Mouse (Mus musculus): ENCODE measurements at regions not wholly inside any gene's neighbourhood (a gene's known extent, or its start where the extent isn't known, plus 50 kb on each side); places are given as distances from the start of the nearest gene placed in this dataset.
"Not testable (repeated sequence)": the region's sequence is repeated elsewhere in the genome, so short reads cannot be mapped to it uniquely, and the experiment has no call there.

GRCm38 (mm10) chr12:45287759-45288158 is 213.2 kb upstream of the Stxbp6 start:
- Histone ChIP-seq H3K27ac (ENCODE audit: low read depth, low read length) (no peak overlapping the region), H3K4me2 (ENCODE audit: low read length) (no peak overlapping the region), H3K36me3 (ENCODE audit: control insufficient read depth, insufficient read depth, low read length) (no peaks in the 10 kb centered on the region), H3K4me3 (ENCODE audit: low read length) (no peak overlapping the region), H3K27me3 (replicated peaks; ENCODE audit: control insufficient read depth, insufficient read depth, low read length) (no peaks in the 10 kb centered on the region), H3K9ac (ENCODE audit: low read depth, low read length) (no peak overlapping the region), H3K4me1 (ENCODE audit: control insufficient read depth, insufficient read depth, low read depth, low read length) (no peaks in the 10 kb centered on the region), H3K9me3 (ENCODE audit: control insufficient read depth, low read length) (no peaks in the 10 kb centered on the region)
- ATAC-seq, result no peak
- WGBS, result 81% methylated on average over 2 of the region's 2 CpGs

- Histone ChIP-seq H3K4me2 (ENCODE audit: low read length) (no peak overlapping the region), H3K27ac (ENCODE audit: low read depth, low read length) (no peak overlapping the region), H3K4me1 (ENCODE audit: control insufficient read depth, insufficient read depth, low read depth, low read length) (no peaks in the 10 kb centered on the region), H3K9me3 (ENCODE audit: control insufficient read depth, low read length) (no peaks in the 10 kb centered on the region), H3K36me3 (ENCODE audit: control insufficient read depth, insufficient read depth, low read length) (no peaks in the 10 kb centered on the region), H3K27me3 (replicated peaks; ENCODE audit: control insufficient read depth, insufficient read depth, low read length) (no peaks in the 10 kb centered on the region), H3K9ac (ENCODE audit: low read depth, low read length) (no peak overlapping the region), H3K4me3 (ENCODE audit: low read length) (no peak overlapping the region)
- ATAC-seq, result no peak
- WGBS, result 93% methylated on average over 5 of the region's 5 CpGs
Measured at GRCm38 (mm10) chr12:45256309-45256708, 181.8 kb upstream of the Stxbp6 start.

GRCm38 (mm10) chr12:45211131-45211530 is 136.6 kb upstream of the Stxbp6 start:
- WGBS, result 96% methylated on average over 1 of the region's 1 CpGs
- Histone ChIP-seq H3K4me3 (ENCODE audit: low read length) (no peak overlapping the region), H3K36me3 (ENCODE audit: control insufficient read depth, insufficient read depth, low read length) (no peaks in the 10 kb centered on the region), H3K27me3 (replicated peaks; ENCODE audit: control insufficient read depth, insufficient read depth, low read length) (no peaks in the 10 kb centered on the region), H3K9ac (ENCODE audit: low read depth, low read length) (no peak overlapping the region), H3K4me2 (ENCODE audit: low read length) (no peak overlapping the region), H3K27ac (ENCODE audit: low read depth, low read length) (no peak overlapping the region), H3K4me1 (ENCODE audit: control insufficient read depth, insufficient read depth, low read depth, low read length) (no peaks in the 10 kb centered on the region), H3K9me3 (ENCODE audit: control insufficient read depth, low read length) (no peaks in the 10 kb centered on the region)
- ATAC-seq, result no peak

- no peak overlapping the region for H3K4me3 ChIP-seq (ENCODE audit: low read length)
- 68% methylated on average over 16 of the region's 19 CpGs for WGBS
- H3K9ac ChIP-seq (ENCODE audit: low read depth, low read length), result no peak overlapping the region
- H3K9me3 ChIP-seq (ENCODE audit: control insufficient read depth, low read length), result no peaks in the 10 kb centered on the region
- no peaks in the 10 kb centered on the region for H3K36me3 ChIP-seq (ENCODE audit: control insufficient read depth, insufficient read depth, low read length)
- ATAC-seq, result no peak
- H3K27me3 ChIP-seq (replicated peaks; ENCODE audit: control insufficient read depth, insufficient read depth, low read length), result no peaks in the 10 kb centered on the region
- H3K4me1 ChIP-seq (ENCODE audit: control insufficient read depth, insufficient read depth, low read depth, low read length), result no peaks in the 10 kb centered on the region
- no peak overlapping the region for H3K4me2 ChIP-seq (ENCODE audit: low read length)
- no peak overlapping the region for H3K27ac ChIP-seq (ENCODE audit: low read depth, low read length)
Measured at GRCm38 (mm10) chr12:45195304-45195920, 120.9 kb upstream of the Stxbp6 start.

- ATAC-seq, result no peak; the same call in 1 of the 2 replicates
- Histone ChIP-seq H3K27me3 (replicated peaks; ENCODE audit: control insufficient read depth, insufficient read depth, low read length) (no peaks in the 10 kb centered on the region), H3K4me3 (ENCODE audit: low read length) (no peak overlapping the region), H3K36me3 (ENCODE audit: control insufficient read depth, insufficient read depth, low read length) (no peaks in the 10 kb centered on the region), H3K9ac (ENCODE audit: low read depth, low read length) (no peak overlapping the region), H3K27ac (ENCODE audit: low read depth, low read length) (no peak overlapping the region), H3K9me3 (ENCODE audit: control insufficient read depth, low read length) (no peaks in the 10 kb centered on the region), H3K4me1 (ENCODE audit: control insufficient read depth, insufficient read depth, low read depth, low read length) (no peaks in the 10 kb centered on the region), H3K4me2 (ENCODE audit: low read length) (no peak overlapping the region)
- WGBS, result 11% methylated on average over 6 of the region's 6 CpGs
Measured at GRCm38 (mm10) chr12:45187149-45187548, 112.6 kb upstream of the Stxbp6 start.

GRCm38 (mm10) chr12:45184510-45184909 is 110.0 kb upstream of the Stxbp6 start:
- Histone ChIP-seq H3K4me1 (ENCODE audit: control insufficient read depth, insufficient read depth, low read depth, low read length) (no peaks in the 10 kb centered on the region), H3K27me3 (replicated peaks; ENCODE audit: control insufficient read depth, insufficient read depth, low read length) (no peaks in the 10 kb centered on the region), H3K4me3 (ENCODE audit: low read length) (no peak overlapping the region), H3K4me2 (ENCODE audit: low read length) (no peak overlapping the region), H3K9me3 (ENCODE audit: control insufficient read depth, low read length) (no peaks in the 10 kb centered on the region), H3K27ac (ENCODE audit: low read depth, low read length) (no peak overlapping the region), H3K36me3 (ENCODE audit: control insufficient read depth, insufficient read depth, low read length) (no peaks in the 10 kb centered on the region), H3K9ac (ENCODE audit: low read depth, low read length) (no peak overlapping the region)
- 89% methylated on average over 3 of the region's 3 CpGs for WGBS
- ATAC-seq, result no peak

- ATAC-seq, result no peak
- H3K27ac ChIP-seq (ENCODE audit: low read depth, low read length), result no peak overlapping the region
- H3K4me3 ChIP-seq (ENCODE audit: low read length), result no peak overlapping the region
- no peak overlapping the region for H3K9ac ChIP-seq (ENCODE audit: low read depth, low read length)
- H3K4me1 ChIP-seq (ENCODE audit: control insufficient read depth, insufficient read depth, low read depth, low read length), result no peaks in the 10 kb centered on the region
- H3K27me3 ChIP-seq (replicated peaks; ENCODE audit: control insufficient read depth, insufficient read depth, low read length), result no peaks in the 10 kb centered on the region
- WGBS, result 92% methylated on average over 3 of the region's 3 CpGs
- H3K4me2 ChIP-seq (ENCODE audit: low read length), result no peak overlapping the region
- no peaks in the 10 kb centered on the region for H3K9me3 ChIP-seq (ENCODE audit: control insufficient read depth, low read length)
- no peaks in the 10 kb centered on the region for H3K36me3 ChIP-seq (ENCODE audit: control insufficient read depth, insufficient read depth, low read length)
Measured at GRCm38 (mm10) chr12:45177454-45177853, 102.9 kb upstream of the Stxbp6 start.

GRCm38 (mm10) chr12:45175259-45175658 is 100.8 kb upstream of the Stxbp6 start:
- H3K27me3 ChIP-seq (replicated peaks; ENCODE audit: control insufficient read depth, insufficient read depth, low read length); ATAC-seq; H3K9me3 ChIP-seq (ENCODE audit: control insufficient read depth, low read length); H3K27ac ChIP-seq (ENCODE audit: low read depth, low read length); H3K9ac ChIP-seq (ENCODE audit: low read depth, low read length); H3K4me2 ChIP-seq (ENCODE audit: low read length); H3K4me3 ChIP-seq (ENCODE audit: low read length); H3K36me3 ChIP-seq (ENCODE audit: control insufficient read depth, insufficient read depth, low read length); H3K4me1 ChIP-seq (ENCODE audit: control insufficient read depth, insufficient read depth, low read depth, low read length): not testable (repeated sequence)
- 94% methylated on average over 2 of the region's 2 CpGs for WGBS

- no peaks in the 10 kb centered on the region for H3K4me1 ChIP-seq (ENCODE audit: control insufficient read depth, insufficient read depth, low read depth, low read length)
- H3K9me3 ChIP-seq (ENCODE audit: control insufficient read depth, low read length), result no peaks in the 10 kb centered on the region
- H3K4me3 ChIP-seq (ENCODE audit: low read length), result no peak overlapping the region
- no peaks in the 10 kb centered on the region for H3K36me3 ChIP-seq (ENCODE audit: control insufficient read depth, insufficient read depth, low read length)
- WGBS, result 42% methylated on average over 8 of the region's 8 CpGs
- no peak overlapping the region for H3K9ac ChIP-seq (ENCODE audit: low read depth, low read length)
- H3K27ac ChIP-seq (ENCODE audit: low read depth, low read length), result no peak overlapping the region
- H3K27me3 ChIP-seq (replicated peaks; ENCODE audit: control insufficient read depth, insufficient read depth, low read length), result no peaks in the 10 kb centered on the region
- peak; percentile 93 for ATAC-seq
- H3K4me2 ChIP-seq (ENCODE audit: low read length), result no peak overlapping the region
Measured at GRCm38 (mm10) chr12:45171927-45172642, 97.6 kb upstream of the Stxbp6 start.
